Mouse (Mus musculus) hematopoietic stem cell, adult 5-6 weeks (primary cell): ENCODE measurements around the gene Gm28042. TPM values are rescaled to one million over a fixed set of nuclear protein-coding genes. Genes with fewer than 3 reads are reported as not detected.

Source experiments
- ATAC-seq, 2 experiments: fragments of 125-278 bp in 1 of 2; replicated peaks in 1 of 2; 2 replicates each; pipeline ENCODE4 v1.8.0; 2016 to 2017; ENCODE audit warnings: inconsistent platforms in 2 of 2, mild to moderate bottlenecking in 2 of 2, moderate number of reproducible peaks in 2 of 2, low read depth in 1 of 2, moderate TSS enrichment in 1 of 2; ENCODE audit not compliant: low FRiP score in 2 of 2, poor library complexity in 2 of 2, severe bottlenecking in 2 of 2, insufficient read depth in 1 of 2, low TSS enrichment in 1 of 2
- total RNA-seq: library from RNA; stranded (forward); fragments of 172-1452, 232-1000 nt; gene quantifications from 2 replicates; pipeline ENCODE4 v1.2.3, GENCODE M21; 2017

Gm28042 gene
- total RNA-seq: 0.15 and 1.4 TPM in 2 replicates

- peak; percentile 91 to 93 for ATAC-seq
These were observed at the start of gene Gm28042, which contains the start of gene Jmjd7 for GRCm38 (mm10) chr2:120026984-120027949. Gene Gm28042, plus strand, starts transcription at chr2:120027493. Gene Jmjd7, plus strand, starts transcription at chr2:120027483.

GRCm38 (mm10) chr2:119980343-119980986 lies 46.8 kb upstream of the Gm28042 start:
- ATAC-seq: no peak

GRCm38 (mm10) chr2:119981631-119982030 lies 45.7 kb upstream of the Gm28042 start:
- no peak for ATAC-seq

GRCm38 (mm10) chr2:119985871-119986270 lies 41.4 kb upstream of the Gm28042 start:
- no peak for ATAC-seq

- no peak for ATAC-seq
These were observed 40.9 kb upstream of the Gm28042 start for GRCm38 (mm10) chr2:119986369-119986768.

GRCm38 (mm10) chr2:119987441-119987840 lies 39.9 kb upstream of the Gm28042 start:
- no peak for ATAC-seq

GRCm38 (mm10) chr2:119988952-119989351 lies 38.3 kb upstream of the Gm28042 start:
- ATAC-seq: peak in 1 of 2 experiments; percentile 21; a peak in 1 of 4 replicates

- ATAC-seq: no peak
These were observed 36.4 kb upstream of the Gm28042 start for GRCm38 (mm10) chr2:119990881-119991280.

GRCm38 (mm10) chr2:119992349-119992748 lies 34.9 kb upstream of the Gm28042 start:
- no peak for ATAC-seq

GRCm38 (mm10) chr2:119993515-119993914 lies 33.8 kb upstream of the Gm28042 start:
- no peak for ATAC-seq

- ATAC-seq: no peak
These were observed 32.5 kb upstream of the Gm28042 start for GRCm38 (mm10) chr2:119994839-119995238.

GRCm38 (mm10) chr2:119995391-119996281 lies 31.7 kb upstream of the Gm28042 start:
- ATAC-seq: peak; percentile 76 to 87

GRCm38 (mm10) chr2:119997354-119997753 lies 29.9 kb upstream of the Gm28042 start:
- ATAC-seq: no peak

GRCm38 (mm10) chr2:119999731-120000130 lies 27.6 kb upstream of the Gm28042 start:
- ATAC-seq: no peak

- 0 out of 4 replicates have a peak, but pooled peaks of 1 of the 2 experiments have one; percentile 25 for ATAC-seq
These were observed 26.3 kb upstream of the Gm28042 start for GRCm38 (mm10) chr2:120000882-120001584.

- no peak for ATAC-seq
These were observed 25.3 kb upstream of the Gm28042 start for GRCm38 (mm10) chr2:120001956-120002355.

GRCm38 (mm10) chr2:120003970-120004369 lies 23.3 kb upstream of the Gm28042 start:
- no peak for ATAC-seq
